Mouse (Mus musculus): ENCODE results near the gene Eppin. TPM values are rescaled to one million over a fixed set of nuclear protein-coding genes. Genes with fewer than 3 reads are reported as not detected.

Gene Eppin
- polyA plus RNA-seq, 1 experiment from 2014 or later = not detected

- Histone ChIP-seq H3K4me1 (replicated peaks; ENCODE audit: control insufficient read depth, insufficient read depth, low read length) (no peaks in the 10 kb centered on the region), H3K27me3 (ENCODE audit: control insufficient read depth, insufficient read depth, low read length) (no peaks in the 10 kb centered on the region), H3K36me3 (ENCODE audit: control insufficient read depth, insufficient read depth, low read length) (no peaks in the 10 kb centered on the region), H3K4me2 (replicated peaks; ENCODE audit: low read depth, low read length) (no peak overlapping the region), H3K27ac (ENCODE audit: low read depth, low read length) (no peak overlapping the region), H3K9me3 (ENCODE audit: control insufficient read depth, low read length) (no peaks in the 10 kb centered on the region), H3K4me3 (ENCODE audit: low read depth, low read length) (no peak overlapping the region), H3K9ac (ENCODE audit: low read depth, low read length) (no peak overlapping the region)
- DNase-seq (ENCODE audit: low spot score) (peak; percentile 23), ATAC-seq (ENCODE audit: low FRiP score) (no peak)
- 25% methylated on average over 10 of the region's 10 CpGs for WGBS
Measured at GRCm38 (mm10) chr2:164549963-164550894, 43.2 kb downstream of the Eppin start.

- Histone ChIP-seq H3K4me2 (replicated peaks; ENCODE audit: low read depth, low read length) (no peak overlapping the region), H3K27me3 (ENCODE audit: control insufficient read depth, insufficient read depth, low read length) (no peaks in the 10 kb centered on the region), H3K9me3 (ENCODE audit: control insufficient read depth, low read length) (no peaks in the 10 kb centered on the region), H3K9ac (ENCODE audit: low read depth, low read length) (no peak overlapping the region), H3K4me3 (ENCODE audit: low read depth, low read length) (no peak overlapping the region), H3K27ac (ENCODE audit: low read depth, low read length) (no peak overlapping the region), H3K36me3 (ENCODE audit: control insufficient read depth, insufficient read depth, low read length) (no peaks in the 10 kb centered on the region), H3K4me1 (replicated peaks; ENCODE audit: control insufficient read depth, insufficient read depth, low read length) (no peaks in the 10 kb centered on the region)
- 50% methylated on average over 4 of the region's 4 CpGs for WGBS
- ATAC-seq (ENCODE audit: low FRiP score) (no peak), DNase-seq (ENCODE audit: low spot score) (no peak)
Measured at GRCm38 (mm10) chr2:164549338-164549737, 44.1 kb downstream of the Eppin start.

GRCm38 (mm10) chr2:164544454-164545097 is 48.8 kb downstream of the Eppin start:
- no peak overlapping the region for H3K4me2 ChIP-seq (replicated peaks; ENCODE audit: low read depth, low read length)
- H3K4me1 ChIP-seq (replicated peaks; ENCODE audit: control insufficient read depth, insufficient read depth, low read length) = no peaks in the 10 kb centered on the region
- no peaks in the 10 kb centered on the region for H3K36me3 ChIP-seq (ENCODE audit: control insufficient read depth, insufficient read depth, low read length)
- 46% methylated on average over 5 of the region's 5 CpGs for WGBS
- H3K9ac ChIP-seq (ENCODE audit: low read depth, low read length) = no peak overlapping the region
- H3K4me3 ChIP-seq (ENCODE audit: low read depth, low read length) = no peak overlapping the region
- no peak for ATAC-seq (ENCODE audit: low FRiP score)
- H3K9me3 ChIP-seq (ENCODE audit: control insufficient read depth, low read length) = no peaks in the 10 kb centered on the region
- no peak for DNase-seq (ENCODE audit: low spot score)
- H3K27ac ChIP-seq (ENCODE audit: low read depth, low read length) = no peak overlapping the region
- no peaks in the 10 kb centered on the region for H3K27me3 ChIP-seq (ENCODE audit: control insufficient read depth, insufficient read depth, low read length)

GRCm38 (mm10) chr2:164543745-164544144 is 49.6 kb downstream of the Eppin start:
- no peak overlapping the region for H3K27ac ChIP-seq (ENCODE audit: low read depth, low read length)
- H3K27me3 ChIP-seq (ENCODE audit: control insufficient read depth, insufficient read depth, low read length) = no peaks in the 10 kb centered on the region
- H3K9ac ChIP-seq (ENCODE audit: low read depth, low read length) = no peak overlapping the region
- no peak overlapping the region for H3K4me2 ChIP-seq (replicated peaks; ENCODE audit: low read depth, low read length)
- DNase-seq (ENCODE audit: low spot score) = no peak
- H3K36me3 ChIP-seq (ENCODE audit: control insufficient read depth, insufficient read depth, low read length) = no peaks in the 10 kb centered on the region
- no peaks in the 10 kb centered on the region for H3K4me1 ChIP-seq (replicated peaks; ENCODE audit: control insufficient read depth, insufficient read depth, low read length)
- ATAC-seq (ENCODE audit: low FRiP score) = no peak
- no peak overlapping the region for H3K4me3 ChIP-seq (ENCODE audit: low read depth, low read length)
- 68% methylated on average over 2 of the region's 2 CpGs for WGBS
- H3K9me3 ChIP-seq (ENCODE audit: control insufficient read depth, low read length) = no peaks in the 10 kb centered on the region

GRCm38 (mm10) chr2:164542598-164542997 is 50.8 kb downstream of the Eppin start:
- ATAC-seq (ENCODE audit: low FRiP score) (no peak), DNase-seq (ENCODE audit: low spot score) (no peak)
- Histone ChIP-seq H3K4me1 (replicated peaks; ENCODE audit: control insufficient read depth, insufficient read depth, low read length) (no peaks in the 10 kb centered on the region), H3K27ac (ENCODE audit: low read depth, low read length) (no peak overlapping the region), H3K9me3 (ENCODE audit: control insufficient read depth, low read length) (no peaks in the 10 kb centered on the region), H3K4me3 (ENCODE audit: low read depth, low read length) (no peak overlapping the region), H3K9ac (ENCODE audit: low read depth, low read length) (no peak overlapping the region), H3K36me3 (ENCODE audit: control insufficient read depth, insufficient read depth, low read length) (no peaks in the 10 kb centered on the region), H3K27me3 (ENCODE audit: control insufficient read depth, insufficient read depth, low read length) (no peaks in the 10 kb centered on the region), H3K4me2 (replicated peaks; ENCODE audit: low read depth, low read length) (no peak overlapping the region)
- 85% methylated on average over 7 of the region's 7 CpGs for WGBS

GRCm38 (mm10) chr2:164542132-164542531 is 51.3 kb downstream of the Eppin start:
- Histone ChIP-seq H3K9ac (ENCODE audit: low read depth, low read length) (no peak overlapping the region), H3K36me3 (ENCODE audit: control insufficient read depth, insufficient read depth, low read length) (no peaks in the 10 kb centered on the region), H3K27ac (ENCODE audit: low read depth, low read length) (no peak overlapping the region), H3K9me3 (ENCODE audit: control insufficient read depth, low read length) (no peaks in the 10 kb centered on the region), H3K27me3 (ENCODE audit: control insufficient read depth, insufficient read depth, low read length) (no peaks in the 10 kb centered on the region), H3K4me3 (ENCODE audit: low read depth, low read length) (no peak overlapping the region), H3K4me1 (replicated peaks; ENCODE audit: control insufficient read depth, insufficient read depth, low read length) (no peaks in the 10 kb centered on the region), H3K4me2 (replicated peaks; ENCODE audit: low read depth, low read length) (no peak overlapping the region)
- ATAC-seq (ENCODE audit: low FRiP score) = no peak
- 84% methylated on average over 5 of the region's 5 CpGs for WGBS
- no peak for DNase-seq (ENCODE audit: low spot score)

GRCm38 (mm10) chr2:164540652-164541427 is 52.6 kb downstream of the Eppin start:
- H3K27me3 ChIP-seq (ENCODE audit: control insufficient read depth, insufficient read depth, low read length) = no peaks in the 10 kb centered on the region
- WGBS = 56% methylated on average over 8 of the region's 8 CpGs

More at GRCm38 (mm10) chr2:164540652-164541427, 52.6 kb downstream of the Eppin start:
- Histone ChIP-seq H3K27ac (ENCODE audit: low read depth, low read length) (no peak overlapping the region), H3K4me1 (replicated peaks; ENCODE audit: control insufficient read depth, insufficient read depth, low read length) (no peaks in the 10 kb centered on the region), H3K9ac (ENCODE audit: low read depth, low read length) (no peak overlapping the region), H3K9me3 (ENCODE audit: control insufficient read depth, low read length) (no peaks in the 10 kb centered on the region), H3K4me2 (replicated peaks; ENCODE audit: low read depth, low read length) (no peak overlapping the region), H3K4me3 (ENCODE audit: low read depth, low read length) (no peak overlapping the region), H3K36me3 (ENCODE audit: control insufficient read depth, insufficient read depth, low read length) (no peaks in the 10 kb centered on the region)
- DNase-seq (ENCODE audit: low spot score) (no peak), ATAC-seq (ENCODE audit: low FRiP score) (no peak)

Measured in hindbrain, embryonic 11.5 days (tissue).